Mouse (Mus musculus): ENCODE results near the gene Gdap2. TPM values are rescaled to one million over a fixed set of nuclear protein-coding genes. Genes with fewer than 3 reads are reported as not detected.

Gene Gdap2
- polyA plus RNA-seq, 1 experiment from 2014 or later, result 47.9 TPM

DNA sequence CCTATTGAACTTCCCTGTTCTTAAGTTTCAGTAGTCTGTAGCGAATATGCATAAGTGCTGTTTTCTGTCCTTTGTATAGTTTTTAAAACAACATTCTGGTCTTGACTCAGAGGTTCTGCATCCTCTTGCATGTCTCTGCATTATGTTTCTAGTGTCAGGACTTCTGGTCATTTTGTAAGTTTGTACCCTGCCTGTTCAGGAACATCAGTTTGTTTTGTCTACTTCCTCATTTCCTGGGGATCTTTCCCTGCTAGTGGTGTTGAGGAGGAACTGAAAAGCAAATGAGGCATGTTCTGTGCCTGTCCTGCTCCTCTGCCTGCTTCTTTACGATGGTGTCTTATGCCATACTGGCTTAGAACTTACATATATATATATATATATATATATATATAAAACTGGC, 13.8 kb downstream of the Gdap2 start:
- H3K36me3 ChIP-seq (ENCODE audit: control insufficient read depth, insufficient read depth, low read length), result no peaks in the 10 kb centered on the region; the same call in 1 of the 2 replicates
- no peaks in the 10 kb centered on the region for H3K27me3 ChIP-seq (ENCODE audit: control insufficient read depth, insufficient read depth, low read length)
- no peaks in the 10 kb centered on the region for H3K4me1 ChIP-seq (ENCODE audit: control insufficient read depth, insufficient read depth, low read length)
- no peak for DNase-seq (ENCODE audit: low spot score)
- no peak overlapping the region for H3K9ac ChIP-seq (ENCODE audit: low read length)
- no peak for ATAC-seq (ENCODE audit: insufficient read depth, low FRiP score, low TSS enrichment)
- no peak overlapping the region for H3K4me3 ChIP-seq (ENCODE audit: low read depth, low read length)
- no peaks in the 10 kb centered on the region for H3K9me3 ChIP-seq (ENCODE audit: control insufficient read depth, low read length)
- H3K4me2 ChIP-seq (ENCODE audit: low read depth), result no peak overlapping the region
- H3K27ac ChIP-seq (ENCODE audit: low read depth, low read length), result no peak overlapping the region
- 92% methylated on average over 2 of the region's 2 CpGs for WGBS

- H3K4me3 ChIP-seq (ENCODE audit: low read depth, low read length), result no peak overlapping the region
- ATAC-seq (ENCODE audit: insufficient read depth, low FRiP score, low TSS enrichment) (no peak), DNase-seq (ENCODE audit: low spot score) (no peak)
- no peak overlapping the region for H3K27ac ChIP-seq (ENCODE audit: low read depth, low read length)
- WGBS, result 89% methylated on average over 3 of the region's 3 CpGs
- H3K4me1 ChIP-seq (ENCODE audit: control insufficient read depth, insufficient read depth, low read length), result no peaks in the 10 kb centered on the region
- no peak overlapping the region for H3K9ac ChIP-seq (ENCODE audit: low read length)
- no peaks in the 10 kb centered on the region for H3K9me3 ChIP-seq (ENCODE audit: control insufficient read depth, low read length)
- no peaks in the 10 kb centered on the region; the same call in 1 of the 2 replicates for H3K36me3 ChIP-seq (ENCODE audit: control insufficient read depth, insufficient read depth, low read length)
- no peak overlapping the region for H3K4me2 ChIP-seq (ENCODE audit: low read depth)
- no peaks in the 10 kb centered on the region for H3K27me3 ChIP-seq (ENCODE audit: control insufficient read depth, insufficient read depth, low read length)
Measured at GRCm38 (mm10) chr3:100180471-100180870, 18.3 kb downstream of the Gdap2 start.

DNA sequence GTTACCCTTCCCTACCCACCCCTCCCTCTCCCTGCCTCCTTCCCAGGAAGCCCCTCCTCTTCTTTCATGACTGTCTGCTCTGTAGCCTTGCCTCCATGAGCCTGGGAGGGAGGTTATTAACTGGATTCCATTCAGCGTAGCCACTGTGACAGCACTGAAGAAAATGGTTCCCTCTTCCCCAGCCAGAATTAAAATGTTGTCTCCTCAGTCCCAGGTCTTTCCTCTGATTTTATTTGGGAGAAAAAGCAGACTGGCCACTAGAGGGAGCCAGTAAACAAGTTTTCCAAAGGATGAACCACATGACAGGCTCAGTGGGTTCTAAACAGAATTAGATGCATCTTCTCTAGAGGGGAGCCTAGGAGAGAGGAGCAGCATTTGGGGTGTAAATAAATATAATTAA, 27.3 kb downstream of the Gdap2 start:
- no peaks in the 10 kb centered on the region for H3K27me3 ChIP-seq (ENCODE audit: control insufficient read depth, insufficient read depth, low read length)
- no peaks in the 10 kb centered on the region for H3K9me3 ChIP-seq (ENCODE audit: control insufficient read depth, low read length)
- no peak overlapping the region for H3K27ac ChIP-seq (ENCODE audit: low read depth, low read length)
- no peak overlapping the region for H3K4me3 ChIP-seq (ENCODE audit: low read depth, low read length)
- H3K9ac ChIP-seq (ENCODE audit: low read length), result no peak overlapping the region
- WGBS, result 66% methylated on average over 1 of the region's 1 CpGs
- DNase-seq (ENCODE audit: low spot score) (peak; percentile 60), ATAC-seq (ENCODE audit: insufficient read depth, low FRiP score, low TSS enrichment) (peak; percentile 80; the same call in 1 of the 2 replicates)
- H3K36me3 ChIP-seq (ENCODE audit: control insufficient read depth, insufficient read depth, low read length), result no peaks in the 10 kb centered on the region
- no peaks in the 10 kb centered on the region for H3K4me1 ChIP-seq (ENCODE audit: control insufficient read depth, insufficient read depth, low read length)
- no peak overlapping the region for H3K4me2 ChIP-seq (ENCODE audit: low read depth)

- no peaks in the 10 kb centered on the region for H3K4me1 ChIP-seq (ENCODE audit: control insufficient read depth, insufficient read depth, low read length)
- DNase-seq (ENCODE audit: low spot score) (no peak), ATAC-seq (ENCODE audit: insufficient read depth, low FRiP score, low TSS enrichment) (0 out of 2 replicates have a peak, but pooled peaks have one; percentile 25)
- no peaks in the 10 kb centered on the region for H3K27me3 ChIP-seq (ENCODE audit: control insufficient read depth, insufficient read depth, low read length)
- no peak overlapping the region for H3K4me3 ChIP-seq (ENCODE audit: low read depth, low read length)
- no peak overlapping the region for H3K9ac ChIP-seq (ENCODE audit: low read length)
- WGBS, result 85% methylated on average over 11 of the region's 11 CpGs
- no peak overlapping the region for H3K27ac ChIP-seq (ENCODE audit: low read depth, low read length)
- H3K36me3 ChIP-seq (ENCODE audit: control insufficient read depth, insufficient read depth, low read length), result no peaks in the 10 kb centered on the region
- H3K9me3 ChIP-seq (ENCODE audit: control insufficient read depth, low read length), result no peaks in the 10 kb centered on the region
- no peak overlapping the region for H3K4me2 ChIP-seq (ENCODE audit: low read depth)
Measured at GRCm38 (mm10) chr3:100189861-100190260, 27.7 kb downstream of the Gdap2 start.

- ATAC-seq (ENCODE audit: insufficient read depth, low FRiP score, low TSS enrichment), result no peak
Measured at GRCm38 (mm10) chr3:100194210-100194609, 32.0 kb downstream of the Gdap2 start.

GRCm38 (mm10) chr3:100201554-100201953, 39.4 kb downstream of the Gdap2 start:
- H3K36me3 ChIP-seq (ENCODE audit: control insufficient read depth, insufficient read depth, low read length), result peaks cover 2% of the 10 kb centered on the region
- no peaks in the 10 kb centered on the region for H3K9me3 ChIP-seq (ENCODE audit: control insufficient read depth, low read length)
- no peak overlapping the region for H3K4me2 ChIP-seq (ENCODE audit: low read depth)
- H3K4me3 ChIP-seq (ENCODE audit: low read depth, low read length), result no peak overlapping the region
- ATAC-seq (ENCODE audit: insufficient read depth, low FRiP score, low TSS enrichment) (no peak), DNase-seq (ENCODE audit: low spot score) (no peak)
- H3K9ac ChIP-seq (ENCODE audit: low read length), result no peak overlapping the region
- no peak overlapping the region for H3K27ac ChIP-seq (ENCODE audit: low read depth, low read length)
- H3K27me3 ChIP-seq (ENCODE audit: control insufficient read depth, insufficient read depth, low read length), result no peaks in the 10 kb centered on the region
- H3K4me1 ChIP-seq (ENCODE audit: control insufficient read depth, insufficient read depth, low read length), result no peaks in the 10 kb centered on the region
- WGBS, result 97% methylated on average over 7 of the region's 7 CpGs

More at GRCm38 (mm10) chr3:100194210-100194609, 32.0 kb downstream of the Gdap2 start:
- DNase-seq (ENCODE audit: low spot score), result no peak
- Histone ChIP-seq H3K27ac (ENCODE audit: low read depth, low read length) (no peak overlapping the region), H3K4me1 (ENCODE audit: control insufficient read depth, insufficient read depth, low read length) (no peaks in the 10 kb centered on the region), H3K36me3 (ENCODE audit: control insufficient read depth, insufficient read depth, low read length) (no peaks in the 10 kb centered on the region), H3K4me2 (ENCODE audit: low read depth) (no peak overlapping the region), H3K27me3 (ENCODE audit: control insufficient read depth, insufficient read depth, low read length) (no peaks in the 10 kb centered on the region), H3K9me3 (ENCODE audit: control insufficient read depth, low read length) (no peaks in the 10 kb centered on the region), H3K4me3 (ENCODE audit: low read depth, low read length) (no peak overlapping the region), H3K9ac (ENCODE audit: low read length) (no peak overlapping the region)
- WGBS, result 36% methylated on average over 5 of the region's 5 CpGs

DNA sequence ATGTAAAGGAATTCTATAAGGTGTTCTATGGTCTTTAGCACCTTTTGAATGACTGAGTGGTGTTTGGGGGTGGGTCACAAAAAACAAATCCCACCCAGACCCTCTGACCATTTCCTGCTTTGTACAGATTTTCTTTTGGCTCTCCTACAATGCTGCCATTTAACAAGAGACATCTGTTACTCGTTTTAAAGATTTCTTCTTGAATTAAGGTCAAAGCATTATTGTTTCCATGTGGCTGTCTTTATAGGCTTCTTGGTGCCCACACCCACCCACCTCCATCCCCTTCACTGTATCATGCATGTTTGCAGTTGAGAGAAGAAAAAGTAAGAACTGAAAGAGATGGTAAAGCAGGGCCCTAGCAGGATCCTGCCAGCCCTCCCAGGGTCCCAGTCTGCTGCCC, 44.8 kb downstream of the Gdap2 start:
- Histone ChIP-seq H3K9ac (ENCODE audit: low read length) (no peak overlapping the region), H3K27ac (ENCODE audit: low read depth, low read length) (no peak overlapping the region), H3K9me3 (ENCODE audit: control insufficient read depth, low read length) (no peaks in the 10 kb centered on the region), H3K27me3 (ENCODE audit: control insufficient read depth, insufficient read depth, low read length) (no peaks in the 10 kb centered on the region), H3K36me3 (ENCODE audit: control insufficient read depth, insufficient read depth, low read length) (peaks cover 2% of the 10 kb centered on the region), H3K4me1 (ENCODE audit: control insufficient read depth, insufficient read depth, low read length) (no peaks in the 10 kb centered on the region), H3K4me3 (ENCODE audit: low read depth, low read length) (no peak overlapping the region), H3K4me2 (ENCODE audit: low read depth) (no peak overlapping the region)
- 71% methylated on average over 1 of the region's 1 CpGs for WGBS
- ATAC-seq (ENCODE audit: insufficient read depth, low FRiP score, low TSS enrichment) (no peak), DNase-seq (ENCODE audit: low spot score) (no peak)

DNA sequence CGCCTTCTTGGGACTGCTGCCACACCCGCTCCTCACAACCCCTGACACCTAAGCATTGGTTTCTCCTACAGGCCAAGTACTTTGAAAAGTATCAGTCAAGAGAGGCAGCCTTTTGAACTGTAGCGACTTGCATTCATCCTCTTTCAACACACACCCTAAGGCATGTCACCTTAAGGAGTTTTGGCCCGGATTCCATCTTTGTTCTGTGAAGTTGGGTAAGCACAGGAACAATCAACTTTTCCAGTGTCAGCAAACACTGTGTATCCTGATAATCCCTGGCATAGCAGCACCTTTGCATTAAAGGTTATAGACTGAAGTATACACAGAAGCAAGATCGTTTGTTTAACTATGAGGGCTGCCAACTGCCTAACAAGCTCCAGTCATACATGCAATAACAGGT, 53.3 kb downstream of the Gdap2 start:
- no peaks in the 10 kb centered on the region for H3K36me3 ChIP-seq (ENCODE audit: control insufficient read depth, insufficient read depth, low read length)
- H3K4me1 ChIP-seq (ENCODE audit: control insufficient read depth, insufficient read depth, low read length), result no peaks in the 10 kb centered on the region
- WGBS, result 91% methylated on average over 5 of the region's 5 CpGs
- no peak overlapping the region for H3K9ac ChIP-seq (ENCODE audit: low read length)
- no peak for ATAC-seq (ENCODE audit: insufficient read depth, low FRiP score, low TSS enrichment)
- no peaks in the 10 kb centered on the region for H3K27me3 ChIP-seq (ENCODE audit: control insufficient read depth, insufficient read depth, low read length)
- H3K4me2 ChIP-seq (ENCODE audit: low read depth), result no peak overlapping the region
- no peak overlapping the region for H3K4me3 ChIP-seq (ENCODE audit: low read depth, low read length)
- no peak for DNase-seq (ENCODE audit: low spot score)
- H3K27ac ChIP-seq (ENCODE audit: low read depth, low read length), result no peak overlapping the region
- no peaks in the 10 kb centered on the region for H3K9me3 ChIP-seq (ENCODE audit: control insufficient read depth, low read length)

- Histone ChIP-seq H3K4me2 (ENCODE audit: low read depth) (no peak overlapping the region), H3K9ac (ENCODE audit: low read length) (no peak overlapping the region), H3K4me3 (ENCODE audit: low read depth, low read length) (no peak overlapping the region), H3K9me3 (ENCODE audit: control insufficient read depth, low read length) (no peaks in the 10 kb centered on the region), H3K36me3 (ENCODE audit: control insufficient read depth, insufficient read depth, low read length) (no peaks in the 10 kb centered on the region), H3K4me1 (ENCODE audit: control insufficient read depth, insufficient read depth, low read length) (no peaks in the 10 kb centered on the region), H3K27ac (ENCODE audit: low read depth, low read length) (no peak overlapping the region), H3K27me3 (ENCODE audit: control insufficient read depth, insufficient read depth, low read length) (no peaks in the 10 kb centered on the region)
- WGBS, result 89% methylated on average over 12 of the region's 12 CpGs
- ATAC-seq (ENCODE audit: insufficient read depth, low FRiP score, low TSS enrichment) (no peak), DNase-seq (ENCODE audit: low spot score) (no peak)
Measured at GRCm38 (mm10) chr3:100225326-100225959, 63.3 kb downstream of the Gdap2 start.

Measured in neural tube, embryonic 11.5 days (tissue).